Mouse (Mus musculus): Measurements from ENCODE around the gene Rec8.

Rec8 gene

DNA sequence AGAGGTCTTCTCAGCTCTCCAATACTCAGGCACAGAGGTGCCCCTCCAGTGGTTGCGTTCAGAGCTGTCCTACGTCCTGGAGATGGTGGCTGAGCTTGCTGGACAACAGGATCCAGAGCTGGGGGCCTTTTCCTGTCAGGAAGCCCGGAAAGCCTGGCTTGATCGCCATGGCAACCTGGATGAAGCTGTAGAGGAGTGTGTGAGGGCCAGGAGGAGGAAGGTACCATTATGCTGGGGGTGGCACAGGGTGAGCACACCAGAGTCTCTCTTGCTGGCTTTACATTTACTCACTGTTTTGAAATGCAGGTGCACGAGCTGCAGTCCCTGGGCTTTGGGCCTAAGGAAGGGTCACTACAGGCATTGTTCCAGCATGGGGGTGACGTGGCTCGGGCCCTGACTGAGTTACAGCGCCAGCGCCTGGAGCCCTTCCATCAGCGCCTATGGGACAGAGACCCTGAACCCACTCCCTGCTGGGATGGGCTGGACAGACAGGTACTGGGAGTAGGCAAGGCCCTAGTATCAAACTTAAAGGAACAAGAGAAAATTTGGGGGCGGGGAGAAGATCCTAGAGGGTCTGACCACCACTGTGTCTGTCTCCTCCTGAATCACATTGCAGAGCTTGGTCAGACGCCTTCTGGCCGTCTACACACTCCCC is 21.7 kb upstream of the Rec8 start:
- DNase-seq = no peak

DNA sequence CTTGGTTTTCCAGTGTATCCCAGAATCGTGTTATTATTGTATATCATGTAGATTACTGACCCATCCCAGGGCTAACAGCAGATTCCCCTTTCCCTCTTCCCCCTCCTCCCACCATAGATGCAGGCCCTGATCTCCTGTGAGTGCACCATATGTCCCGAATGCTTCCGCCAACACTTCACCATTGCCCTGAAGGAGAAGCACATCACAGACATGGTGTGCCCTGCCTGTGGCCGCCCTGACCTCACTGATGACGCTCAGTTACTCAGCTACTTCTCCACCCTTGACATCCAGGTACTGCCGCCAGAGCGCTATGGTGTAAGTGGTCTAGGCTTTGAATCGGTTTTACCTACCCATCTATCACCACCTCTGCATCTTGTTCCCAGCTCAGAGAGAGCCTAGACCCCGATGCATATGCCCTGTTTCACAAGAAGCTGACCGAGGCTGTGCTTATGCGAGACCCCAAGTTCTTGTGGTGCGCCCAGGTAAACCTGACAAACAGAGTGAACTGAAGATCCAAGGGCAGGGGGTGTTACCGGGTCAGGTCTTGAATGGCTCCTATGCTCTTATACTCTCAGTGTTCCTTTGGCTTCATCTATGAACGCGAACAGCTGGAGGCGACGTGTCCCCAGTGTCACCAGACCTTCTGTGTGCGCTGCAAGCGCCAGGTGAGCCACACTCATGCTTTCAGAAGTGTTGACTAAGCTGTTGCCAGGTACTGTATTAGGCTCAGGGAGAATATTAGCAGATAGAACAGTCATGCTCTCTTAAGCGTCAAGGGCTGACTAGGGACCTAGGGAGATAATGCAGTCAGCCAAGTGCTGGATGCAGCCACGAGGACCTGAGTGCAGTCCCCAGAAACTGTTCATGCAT is 19.1 kb upstream of the Rec8 start:
- no peak for DNase-seq

DNA sequence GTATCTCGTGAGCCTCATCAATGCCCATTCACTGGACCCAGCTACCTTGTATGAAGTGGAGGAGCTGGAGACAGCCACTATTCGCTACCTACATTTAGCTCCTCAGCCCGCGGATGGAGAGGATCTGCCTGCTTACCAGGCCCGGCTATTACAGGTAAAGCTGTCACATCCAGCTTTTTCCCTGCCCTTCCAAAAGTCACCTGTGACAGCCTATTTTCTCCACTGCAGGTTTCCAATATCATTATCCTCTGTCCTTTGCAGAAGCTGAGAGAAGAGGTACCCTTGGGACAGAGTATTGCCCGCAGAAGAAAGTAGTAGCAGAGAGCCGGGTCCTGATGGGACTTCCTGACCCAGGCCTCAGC is 14.6 kb upstream of the Rec8 start, which contains the start of gene Irf9:
Gene Irf9 (plus strand): TSS at position 301 of the 362 bp plus-strand sequence.
- DNase-seq = no peak

DNA sequence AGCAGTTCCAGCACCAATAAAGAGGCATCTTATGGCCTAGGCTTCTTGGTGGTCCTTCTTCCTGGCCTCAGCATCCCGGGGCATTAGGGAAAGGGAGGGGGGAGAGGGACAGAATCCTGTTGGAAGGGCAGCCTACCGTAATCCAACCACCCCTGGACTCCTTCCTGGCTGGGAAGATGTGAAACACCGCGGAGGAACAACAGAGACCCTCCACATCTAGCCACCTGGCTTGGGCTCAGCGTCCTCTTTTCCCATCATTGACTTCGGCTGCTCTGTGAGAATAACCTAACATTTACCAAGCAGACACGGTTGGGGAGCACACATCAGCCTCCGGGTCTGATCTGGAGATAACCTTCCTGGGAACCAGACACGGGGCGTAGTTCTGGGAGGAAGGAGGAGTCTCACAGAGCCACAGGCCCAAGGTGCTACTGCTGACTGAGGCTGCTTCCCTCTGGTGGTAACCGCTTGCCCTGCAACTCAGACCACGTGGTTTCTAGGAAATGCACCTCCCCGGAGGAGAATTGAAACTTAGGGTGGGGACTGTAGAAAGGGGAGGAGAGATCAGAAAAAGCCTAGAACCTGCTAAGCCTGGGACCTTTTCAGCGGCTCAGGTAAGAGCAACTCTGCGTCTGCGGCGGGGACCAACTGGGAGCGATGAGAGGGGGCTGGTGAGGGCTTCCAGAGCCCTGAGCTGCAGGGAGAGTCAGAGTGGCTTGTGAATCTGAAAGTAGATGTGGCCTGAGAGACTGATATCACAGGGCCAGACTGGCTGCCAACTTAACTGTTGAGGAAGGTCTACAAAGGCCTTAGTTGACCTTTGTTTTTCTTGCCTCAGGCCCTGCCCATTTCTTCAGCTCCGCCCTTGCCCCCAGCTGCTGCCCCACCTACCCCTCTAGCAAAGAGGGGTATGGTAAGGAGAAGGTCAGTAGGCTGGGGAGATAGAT is 13.9 kb upstream of the Rec8 start:
- DNase-seq = peak; percentile 81 to 91

DNA sequence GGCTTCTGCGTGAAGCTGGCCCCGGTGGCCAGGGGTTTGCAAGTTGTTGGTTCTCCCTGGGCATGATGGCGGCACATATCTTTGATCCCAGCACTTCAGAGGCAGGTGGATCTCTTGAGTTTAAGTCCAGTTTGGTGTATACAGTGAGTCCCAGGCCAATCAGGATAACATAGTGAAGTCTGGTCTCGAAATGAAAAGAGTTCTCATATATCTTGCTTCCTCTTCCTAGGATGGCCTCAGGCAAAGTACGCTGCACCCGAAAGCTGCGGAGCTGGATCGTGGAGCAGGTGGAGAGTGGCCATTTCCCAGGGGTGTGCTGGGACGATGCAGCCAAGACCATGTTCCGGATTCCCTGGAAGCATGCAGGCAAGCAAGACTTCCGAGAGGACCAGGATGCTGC is 13.0 kb upstream of the Rec8 start:
- no peak for DNase-seq

DNA sequence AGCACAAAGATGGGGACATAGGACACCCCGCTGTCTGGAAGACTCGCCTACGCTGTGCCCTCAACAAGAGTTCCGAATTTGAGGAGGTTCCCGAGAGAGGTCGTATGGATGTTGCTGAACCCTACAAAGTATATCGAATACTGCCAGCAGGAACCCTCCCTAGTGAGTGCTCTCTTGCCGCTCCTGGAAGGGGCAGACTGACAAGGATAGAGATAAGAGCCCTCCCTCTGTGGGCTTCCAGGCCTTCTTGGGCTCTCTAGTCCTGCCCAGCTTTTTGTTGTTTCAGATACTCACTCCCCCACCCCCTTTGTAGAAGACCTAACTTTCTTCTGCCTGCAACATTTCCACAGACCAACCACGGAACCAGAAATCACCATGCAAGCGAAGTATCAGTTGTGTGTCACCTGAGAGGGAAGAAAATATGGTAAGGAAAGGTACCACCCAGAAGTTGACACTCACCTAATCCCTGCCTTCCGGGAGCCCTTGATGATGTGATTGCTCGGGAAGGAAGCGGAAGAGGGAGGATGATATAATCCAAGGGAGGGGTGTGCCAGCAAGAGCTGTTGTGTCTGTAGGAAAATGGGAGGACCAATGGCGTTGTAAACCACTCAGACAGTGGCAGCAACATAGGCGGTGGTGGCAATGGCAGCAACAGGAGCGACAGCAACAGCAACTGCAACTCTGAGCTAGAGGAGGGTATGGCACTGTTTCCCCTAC is 11.9 kb upstream of the Rec8 start:
- DNase-seq = no peak

DNA sequence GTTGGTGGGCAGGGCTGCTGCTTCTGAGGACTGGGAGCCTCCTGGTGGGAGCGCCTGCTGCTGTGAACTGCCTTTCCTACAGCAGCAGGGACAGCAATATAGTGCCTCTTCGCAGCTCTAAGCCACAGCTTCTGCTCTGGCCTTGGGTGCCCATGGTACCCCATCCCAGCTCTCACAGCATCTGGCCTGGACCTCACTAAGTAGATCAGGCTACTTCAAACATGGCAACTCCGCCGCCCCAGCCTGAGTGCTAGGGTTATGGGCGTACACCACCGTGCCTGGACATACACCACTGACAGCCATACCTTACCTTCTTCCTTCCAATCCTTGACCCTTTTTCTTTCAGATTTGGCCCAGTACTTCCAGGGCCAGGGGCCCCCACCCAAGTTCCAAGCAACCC is 9.5 kb upstream of the Rec8 start:
- no peak for DNase-seq

DNA sequence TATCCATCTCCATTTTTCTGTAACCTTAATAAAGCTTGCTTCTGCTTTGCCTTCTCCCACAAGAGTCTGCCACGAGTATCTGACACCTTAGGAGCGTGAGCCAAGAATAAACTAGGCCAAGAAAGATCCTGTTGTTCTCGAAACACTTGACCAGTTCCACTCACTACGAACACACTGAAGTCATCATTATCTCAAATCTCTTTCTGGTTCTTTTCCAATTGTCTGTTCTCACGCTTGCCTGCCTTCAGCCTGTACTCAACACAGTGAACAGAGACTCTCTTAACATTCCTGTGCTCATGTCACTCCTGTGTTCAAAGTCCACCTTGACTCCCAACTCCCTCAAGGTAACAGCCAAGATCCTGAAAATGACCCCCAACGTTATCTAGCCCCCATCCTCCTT is 4.5 kb upstream of the Rec8 start:
- DNase-seq = no peak

DNA sequence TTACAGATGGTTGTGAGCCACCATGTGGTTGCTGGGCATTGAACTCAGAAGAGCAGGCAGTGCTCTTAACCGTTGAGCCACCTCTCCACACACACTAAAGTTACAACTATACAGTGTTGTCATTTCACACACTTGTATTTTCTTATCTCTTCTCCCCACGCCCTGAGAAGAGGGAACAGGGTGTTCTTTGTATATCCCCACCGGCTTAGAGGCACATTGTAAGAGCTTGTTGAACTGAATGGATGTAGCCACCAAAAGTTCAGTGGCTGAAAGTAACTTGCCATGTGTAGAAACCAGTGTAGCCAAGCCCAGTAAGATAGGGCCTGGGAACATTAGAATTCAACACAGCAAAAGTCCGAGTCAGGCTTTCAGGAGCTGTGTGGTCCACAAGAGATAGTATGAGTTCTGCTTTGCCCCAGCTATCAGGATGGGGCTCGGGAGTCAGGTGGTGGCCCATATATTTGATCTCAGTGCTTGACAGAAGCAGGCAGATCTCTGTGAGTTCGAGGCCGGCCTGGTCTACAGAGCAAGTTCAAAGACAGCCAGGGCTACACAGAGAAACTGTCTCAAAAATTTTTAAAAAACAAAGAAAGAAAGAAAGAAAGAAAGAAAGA is 3.2 kb upstream of the Rec8 start:
- DNase-seq = no peak

DNA sequence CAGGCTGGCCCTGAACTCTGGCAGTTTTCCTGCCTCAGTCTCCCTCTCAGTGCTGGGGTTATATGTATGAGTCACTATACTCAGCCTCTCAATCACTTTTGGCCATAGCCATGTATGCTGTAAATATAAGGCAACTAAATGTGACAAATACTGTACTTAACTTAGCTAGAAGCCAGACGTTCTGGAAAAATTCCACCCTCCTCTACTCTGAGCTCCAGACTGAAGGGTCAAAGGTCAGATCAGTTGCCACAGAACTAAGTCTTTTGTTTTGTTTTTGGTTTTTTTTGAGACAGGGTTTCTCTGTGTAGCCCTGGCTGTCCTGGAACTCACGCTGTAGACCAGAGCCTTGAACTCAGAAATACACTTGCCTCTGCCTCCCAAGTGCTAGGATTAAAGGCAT is 2.0 kb upstream of the Rec8 start:
- no peak for DNase-seq

DNA sequence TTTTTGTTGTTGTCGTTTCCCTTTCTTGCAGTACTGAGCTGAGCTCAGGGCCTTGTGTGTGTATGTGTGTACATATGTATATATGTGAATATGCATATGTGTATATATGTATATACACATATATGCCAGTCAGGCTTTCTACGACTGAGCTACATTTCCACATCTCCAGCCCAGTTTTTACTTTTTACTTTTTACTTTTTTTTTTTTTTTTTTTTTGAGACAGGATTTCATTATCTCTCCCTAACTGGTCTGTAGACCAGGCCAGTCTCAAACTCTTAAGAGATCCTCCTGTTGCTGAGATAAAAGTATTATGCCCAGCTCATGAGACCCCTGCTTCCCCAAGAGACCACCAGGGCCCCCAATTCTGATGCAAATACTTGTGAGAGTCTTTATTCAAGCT is 993 bp upstream of the Rec8 start:
- no peak for DNase-seq

DNA sequence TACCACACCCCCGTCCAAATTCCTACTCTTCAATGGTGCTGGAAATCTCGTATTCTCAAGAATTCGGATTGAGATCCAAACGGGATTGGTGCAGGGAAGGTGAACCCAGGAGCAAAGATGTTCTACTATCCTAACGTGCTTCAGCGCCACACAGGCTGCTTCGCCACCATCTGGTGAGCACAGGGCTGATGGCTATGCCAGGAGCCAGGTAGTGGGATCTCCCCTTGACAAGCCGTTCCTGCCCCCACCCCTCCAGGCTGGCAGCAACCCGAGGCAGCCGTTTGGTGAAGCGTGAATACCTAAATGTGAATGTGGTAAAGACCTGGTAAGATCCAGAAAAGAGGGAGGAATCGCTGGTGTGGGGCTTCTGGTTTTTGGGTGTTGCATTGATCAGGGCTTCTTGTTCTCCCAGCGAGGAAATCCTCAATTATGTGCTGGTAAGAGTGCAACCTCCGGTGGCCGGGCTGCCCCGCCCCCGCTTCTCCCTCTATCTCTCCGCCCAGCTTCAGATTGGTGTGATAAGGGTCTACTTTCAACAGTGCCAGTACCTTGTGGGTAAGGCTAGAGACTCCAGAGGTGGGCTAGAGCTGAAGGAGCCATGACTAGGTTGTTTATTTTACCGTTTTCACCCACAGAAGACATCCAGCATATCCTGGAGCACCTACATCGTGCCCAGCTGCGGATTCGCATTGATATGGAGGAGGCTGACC is 804 bp downstream of the Rec8 start:
- DNase-seq = peak; percentile 36 to 47

DNA sequence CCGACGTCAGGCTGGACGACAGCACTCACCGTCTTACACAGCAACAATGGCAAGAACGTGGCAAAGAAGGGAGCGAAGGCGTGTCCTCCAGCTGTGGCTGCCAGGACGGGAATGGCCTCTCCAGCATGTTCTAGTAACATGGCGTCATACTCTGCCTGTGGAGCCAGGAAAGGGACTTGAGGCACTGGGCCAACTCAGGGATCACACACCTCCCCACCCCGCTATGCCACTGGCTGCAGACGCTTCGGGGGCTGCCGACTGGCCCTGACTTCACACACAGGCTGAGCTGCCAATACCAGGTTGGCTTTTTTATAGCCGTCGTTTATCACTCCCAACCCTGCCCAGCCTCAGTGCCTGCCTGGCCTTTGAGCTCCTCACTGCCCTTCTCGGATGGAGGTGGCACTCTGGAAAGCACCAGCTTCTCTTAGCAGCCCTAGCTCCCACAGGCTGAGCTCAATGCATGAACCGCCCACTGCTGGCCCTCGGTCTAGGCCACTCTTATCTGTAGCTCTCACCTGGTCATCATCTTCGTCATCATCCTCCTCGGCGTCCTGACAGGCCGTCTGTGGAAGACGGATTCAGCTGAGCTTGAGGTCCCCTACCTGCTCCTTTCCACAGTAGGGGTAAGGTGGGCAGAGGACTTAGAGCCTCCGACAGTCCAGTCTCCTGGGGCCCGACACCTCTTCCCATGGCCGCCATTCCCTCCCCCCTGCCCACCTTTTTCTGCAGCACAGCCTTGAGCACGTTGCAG is 10.4 kb downstream of the Rec8 start:
- no peak for DNase-seq

DNA sequence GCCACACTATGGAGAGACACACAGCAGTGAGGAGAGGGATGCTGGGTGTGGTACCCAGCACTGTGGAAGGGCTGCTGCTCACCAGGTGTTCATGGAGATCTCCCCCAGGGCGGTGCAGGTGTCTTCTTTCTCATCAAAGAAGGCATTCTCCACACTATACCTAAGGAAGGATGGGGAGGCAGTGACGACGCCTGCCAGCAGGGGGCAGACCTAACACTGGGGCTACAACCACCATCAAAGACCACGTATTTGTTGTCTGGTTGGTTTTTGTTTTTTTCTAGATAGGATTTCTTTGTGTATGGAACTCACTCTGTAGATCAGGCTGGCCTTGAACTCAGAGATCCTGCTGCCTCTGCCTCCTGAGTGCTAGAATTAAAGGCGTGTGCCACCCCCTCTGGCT is 11.5 kb downstream of the Rec8 start:
- DNase-seq = peak; percentile 24 to 43

DNA sequence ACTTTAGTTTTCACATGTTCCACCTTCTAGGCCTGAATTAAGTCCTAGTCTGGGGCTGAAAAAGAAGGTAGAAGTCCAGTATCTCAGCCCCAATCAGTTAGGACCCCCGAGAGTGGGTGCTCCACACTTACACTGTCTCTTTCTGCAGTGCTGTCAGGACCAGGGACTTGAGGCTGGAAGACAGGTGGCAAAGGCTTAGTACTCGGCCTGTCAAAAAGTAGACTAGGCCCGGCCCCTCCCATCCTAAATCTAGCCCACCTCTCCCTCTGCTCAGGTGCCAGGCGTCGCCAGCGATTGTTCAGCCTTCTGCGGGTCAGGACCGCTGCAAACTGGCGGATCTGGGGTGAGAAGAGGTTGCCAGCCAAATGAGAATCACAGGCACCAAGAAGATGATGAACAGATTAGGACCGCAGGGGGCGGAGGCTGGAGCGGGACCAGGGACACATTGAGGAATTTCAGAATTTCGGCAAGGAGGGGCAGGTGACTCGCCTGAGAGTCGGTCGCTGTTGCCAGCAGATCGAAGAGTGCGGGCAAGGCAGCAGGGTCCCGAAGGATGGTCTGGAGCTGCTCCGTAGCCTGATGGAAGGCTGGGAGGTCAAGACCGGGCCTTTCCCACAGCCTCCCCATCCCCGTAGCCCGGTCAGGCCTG is 17.2 kb downstream of the Rec8 start:
- peak; percentile 59 to 63 for DNase-seq

DNA sequence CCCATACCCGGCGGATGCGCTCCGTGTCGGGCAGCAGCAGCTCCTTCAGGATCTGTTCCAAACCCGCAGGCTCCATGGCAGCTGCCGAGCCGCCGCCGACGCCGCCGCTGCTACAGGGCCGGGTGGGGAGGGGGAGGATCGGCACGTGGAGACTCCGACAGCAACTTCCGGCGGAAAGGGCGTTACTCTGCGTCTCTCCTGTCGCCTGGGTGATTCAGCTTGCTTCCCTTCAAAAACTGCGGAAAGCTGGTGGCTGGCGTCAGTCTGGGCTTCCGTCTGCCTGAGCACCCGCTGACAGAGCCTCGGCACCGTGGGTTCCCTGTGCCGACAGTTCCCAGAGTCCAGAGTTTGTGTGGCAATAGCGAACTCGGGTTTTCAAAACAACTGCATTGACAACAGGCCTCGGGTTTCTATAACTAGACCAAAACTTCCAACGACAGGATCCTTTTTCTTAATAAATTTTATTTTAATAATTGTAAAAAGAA is 17.7 kb downstream of the Rec8 start, which contains the start of gene Ipo4:
Gene Ipo4 (minus strand): TSS at position 435 of the 485 bp plus-strand sequence.
- peak; percentile 84 to 89 for DNase-seq

DNA sequence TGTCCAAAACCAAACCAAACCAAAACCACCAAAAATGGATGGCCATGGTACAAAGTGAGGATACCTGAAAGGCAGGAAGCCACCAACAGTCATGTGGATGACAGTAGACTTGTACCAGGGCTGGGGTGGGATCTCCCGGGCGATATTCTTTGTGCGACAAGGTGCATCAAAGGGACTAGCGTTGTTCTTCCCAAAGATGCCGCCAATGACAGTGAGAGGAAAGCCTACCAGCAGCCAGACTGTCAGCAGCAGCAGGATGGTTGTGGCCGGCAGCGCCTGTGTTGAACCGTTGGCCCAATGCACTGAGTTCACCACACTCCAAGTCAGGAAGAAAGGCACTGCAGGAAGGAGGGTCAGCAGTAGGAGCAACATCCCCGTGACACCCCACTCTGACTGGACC is 20.0 kb downstream of the Rec8 start, which contains the start of gene Gm49378:
Gene Gm49378 (minus strand): TSS at position 101 of the 400 bp plus-strand sequence.
- no peak for DNase-seq

DNA sequence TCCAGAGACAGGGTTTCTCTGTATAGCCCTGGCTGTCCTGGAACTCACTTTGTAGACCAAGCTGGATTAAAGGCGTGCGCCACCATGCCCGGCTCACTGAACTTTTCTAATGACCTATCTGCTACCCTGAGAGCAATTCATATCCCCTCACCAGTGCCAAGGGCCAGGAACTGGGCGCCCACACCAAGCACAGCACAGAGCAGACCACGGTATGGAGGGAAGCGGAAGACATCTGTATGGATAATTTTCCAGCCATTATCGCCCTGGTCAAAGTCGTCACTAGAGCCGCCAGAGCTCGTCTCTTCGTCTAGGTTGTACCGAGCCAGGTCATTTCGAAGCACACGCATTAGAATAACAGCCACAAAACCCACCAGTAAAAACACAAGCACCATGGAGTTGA is 23.0 kb downstream of the Rec8 start:
- no peak for DNase-seq

DNA sequence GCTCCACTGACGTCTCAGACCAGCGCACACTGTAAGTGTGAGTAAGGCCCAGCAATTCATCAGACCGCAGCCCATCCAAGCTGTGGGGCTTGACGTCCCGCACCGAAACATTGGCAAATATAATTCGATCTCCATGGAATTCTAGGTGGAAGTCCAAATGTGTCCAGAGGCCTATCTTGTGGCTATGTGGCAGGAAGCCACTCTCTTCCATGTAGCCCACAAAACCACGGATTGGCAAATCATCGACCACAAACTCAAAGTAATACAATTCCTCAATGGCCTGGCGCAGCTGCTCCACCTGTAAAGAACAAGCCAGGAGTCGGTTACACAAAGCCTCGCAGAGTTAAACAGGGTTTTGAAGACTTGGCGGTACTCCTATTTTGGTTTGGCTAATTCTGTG is 23.5 kb downstream of the Rec8 start:
- DNase-seq = no peak

DNA sequence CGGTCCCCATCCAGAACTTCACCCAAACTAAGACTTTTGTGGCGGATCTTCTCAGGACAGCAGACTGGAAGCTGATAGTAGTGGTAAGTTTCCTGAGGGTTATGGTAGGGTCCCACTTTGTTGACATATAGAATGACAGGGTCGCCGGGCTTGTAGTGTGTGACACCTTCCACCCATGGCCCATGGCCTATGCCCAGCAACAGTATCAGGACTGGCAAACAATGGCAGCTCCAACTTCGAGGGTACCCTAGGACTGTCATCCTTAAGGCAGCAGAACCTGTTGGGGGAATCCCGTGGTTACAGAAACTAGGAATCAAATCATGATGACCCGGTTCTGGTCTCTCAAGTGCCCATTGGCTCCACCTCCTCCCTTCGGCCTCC is 24.8 kb downstream of the Rec8 start:
- DNase-seq = no peak
